Mouse (Mus musculus) hematopoietic stem cell, adult 5-6 weeks (primary cell): ENCODE measurements around the gene Gm7102. TPM values are rescaled to one million over a fixed set of nuclear protein-coding genes. Genes with fewer than 3 reads are reported as not detected.
"Not testable (repeated sequence)": the region's sequence is repeated elsewhere in the genome, so short reads cannot be mapped to it uniquely, and the experiment has no call there.

Experiments
- ATAC-seq, 2 experiments: fragments of 125-278 bp in 1 of 2; replicated peaks in 1 of 2; 2 replicates each; pipeline ENCODE4 v1.8.0; 2016 to 2017; ENCODE audit warnings: inconsistent platforms in 2 of 2, mild to moderate bottlenecking in 2 of 2, moderate number of reproducible peaks in 2 of 2, low read depth in 1 of 2, moderate TSS enrichment in 1 of 2; ENCODE audit not compliant: low FRiP score in 2 of 2, poor library complexity in 2 of 2, severe bottlenecking in 2 of 2, insufficient read depth in 1 of 2, low TSS enrichment in 1 of 2
- total RNA-seq: library from RNA; stranded (forward); fragments of 172-1452, 232-1000 nt; gene quantifications from 2 replicates; pipeline ENCODE4 v1.2.3, GENCODE M21; 2017

The Gm7102 gene
- 0.31 and 0.94 TPM in 2 replicates for total RNA-seq

- peak; percentile 21 to 37; a peak in 3 of 4 replicates for ATAC-seq
Observed at GRCm38 (mm10) chr19:61175756-61176324, at the start of gene Gm7102. Gm7102 (minus strand) TSS chr19:61176309.

DNA sequence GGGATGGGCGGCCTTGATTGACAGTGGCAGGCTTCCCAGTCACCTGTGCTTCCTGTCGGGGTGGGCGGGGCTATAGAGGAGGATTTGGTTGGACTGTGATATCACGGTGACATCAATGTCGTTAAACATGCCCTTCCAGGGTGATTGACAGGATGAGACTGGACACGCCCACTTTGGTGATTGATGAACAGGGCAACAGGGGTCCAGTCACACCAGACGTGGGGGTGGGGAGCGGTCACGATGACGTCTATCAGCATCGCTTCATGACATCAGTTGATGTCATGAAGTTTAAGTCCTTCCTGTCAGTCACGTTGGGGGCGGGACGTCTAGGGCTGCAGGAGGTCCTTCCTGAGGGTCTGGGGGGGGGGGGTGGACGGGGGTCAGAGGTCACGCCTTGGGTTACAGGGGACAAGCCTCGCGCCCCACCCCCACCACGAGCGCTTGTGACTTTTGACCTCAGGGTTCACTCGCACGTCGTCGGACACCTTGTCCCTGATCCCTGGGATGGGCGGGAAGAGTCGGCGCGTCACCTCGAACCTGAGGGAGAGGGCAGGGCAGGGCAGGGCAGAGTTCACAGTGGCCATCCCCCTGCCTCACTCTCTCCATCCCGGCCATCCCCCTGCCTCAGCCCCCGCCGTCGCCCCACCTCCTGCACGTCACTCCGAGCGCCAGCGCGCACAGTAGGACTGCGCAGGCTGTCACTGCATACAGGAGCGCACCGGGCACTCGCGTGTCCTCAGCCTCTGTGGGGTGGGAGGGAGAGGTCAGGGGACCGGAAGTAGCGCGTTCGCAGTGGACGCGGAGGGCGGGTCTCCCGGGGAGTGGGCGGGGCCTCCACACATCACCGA is 48.8 kb upstream of the Gm7102 start:
- no peak for ATAC-seq

GRCm38 (mm10) chr19:61223706-61224328 is 47.7 kb upstream of the Gm7102 start:
- no peak for ATAC-seq

DNA sequence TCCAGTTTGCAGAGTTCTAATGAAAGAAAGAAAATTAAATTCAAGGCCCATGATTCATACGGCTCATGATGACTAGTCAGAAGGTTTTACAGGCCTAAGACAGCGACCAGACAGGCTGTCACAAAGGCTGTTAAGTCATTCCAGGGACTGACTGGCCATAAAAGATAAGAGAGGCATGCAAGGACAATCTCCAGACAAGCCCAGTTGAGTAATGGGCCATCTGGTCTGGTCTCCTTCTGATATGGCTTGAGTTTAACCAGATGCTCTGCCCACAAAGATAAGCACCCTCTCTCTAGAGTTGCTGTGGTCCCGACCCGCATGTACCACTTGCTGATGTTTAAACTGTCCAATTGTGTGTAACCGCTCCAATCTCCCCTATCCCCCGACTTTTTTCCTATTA is 31.4 kb upstream of the Gm7102 start:
- not testable (repeated sequence) for ATAC-seq

- no peak for ATAC-seq
Observed at GRCm38 (mm10) chr19:61199836-61200235, 23.7 kb upstream of the Gm7102 start.

DNA sequence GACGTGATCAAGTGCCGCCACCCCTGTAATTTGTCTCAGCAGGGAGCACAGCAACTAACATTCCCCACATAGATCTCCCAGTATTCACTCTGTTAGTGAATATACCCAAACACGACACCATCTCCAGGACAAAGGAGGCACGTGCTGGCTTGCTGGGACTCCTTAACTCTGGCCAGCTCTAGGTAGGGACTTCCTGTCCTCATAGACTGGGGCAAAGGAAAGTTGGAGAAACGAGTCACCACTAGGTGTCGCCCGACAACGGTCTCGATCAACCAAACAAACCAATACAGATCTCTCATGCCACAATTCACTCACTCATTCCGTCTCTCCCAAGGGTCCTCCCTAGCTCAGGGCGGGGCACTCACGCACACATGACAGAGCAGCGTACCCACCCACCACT is 23.2 kb upstream of the Gm7102 start:
- no peak for ATAC-seq

GRCm38 (mm10) chr19:61183590-61183989 is 7.5 kb upstream of the Gm7102 start, which contains the start of gene Gm6020:
Gm6020 (plus strand) TSS chr19:61183890.
- not testable (repeated sequence) for ATAC-seq

GRCm38 (mm10) chr19:61151701-61152420 is 24.2 kb downstream of the Gm7102 start:
- ATAC-seq: peak; percentile 90 to 93

DNA sequence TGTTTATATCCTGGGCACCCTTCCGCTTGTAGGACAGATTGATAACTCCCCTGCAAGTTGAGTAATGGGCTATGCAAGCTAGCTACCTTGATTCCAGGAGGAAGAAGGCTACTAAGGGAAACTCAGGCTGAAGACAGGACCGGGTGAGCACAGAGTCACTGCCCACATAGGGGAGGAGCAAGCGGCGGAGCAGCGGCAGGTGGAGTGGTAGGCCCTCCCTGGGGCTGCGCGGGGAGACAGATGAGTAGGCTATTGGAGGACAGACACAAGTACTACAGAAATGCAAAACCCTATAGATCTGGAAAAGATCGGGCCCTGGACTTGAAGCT is 24.8 kb downstream of the Gm7102 start:
- peak; percentile 72 to 76 for ATAC-seq

DNA sequence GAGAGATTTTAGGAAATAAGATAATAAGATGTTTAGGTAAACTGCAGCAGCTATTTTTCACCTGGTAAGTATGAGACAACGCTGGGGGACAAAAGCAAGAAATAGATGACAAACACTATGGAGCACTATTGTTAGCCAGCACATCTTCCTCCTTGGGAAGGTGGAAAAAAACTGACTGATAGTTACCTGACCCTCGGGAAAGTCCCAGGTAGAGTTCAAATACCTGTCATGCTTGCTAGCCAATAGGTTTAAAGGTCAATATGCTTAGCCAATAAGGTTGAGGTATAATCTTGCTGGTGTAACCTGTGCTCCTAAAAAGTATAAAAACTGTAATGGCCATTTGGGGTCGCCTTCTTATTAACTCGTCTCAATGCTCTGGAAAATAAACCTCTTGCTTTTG is 34.8 kb downstream of the Gm7102 start:
- no peak for ATAC-seq

GRCm38 (mm10) chr19:61140342-61141206 is 35.5 kb downstream of the Gm7102 start, which contains the start of gene Zfp950:
Zfp950 (minus strand) TSS chr19:61140840.
- ATAC-seq: peak; percentile 100

DNA sequence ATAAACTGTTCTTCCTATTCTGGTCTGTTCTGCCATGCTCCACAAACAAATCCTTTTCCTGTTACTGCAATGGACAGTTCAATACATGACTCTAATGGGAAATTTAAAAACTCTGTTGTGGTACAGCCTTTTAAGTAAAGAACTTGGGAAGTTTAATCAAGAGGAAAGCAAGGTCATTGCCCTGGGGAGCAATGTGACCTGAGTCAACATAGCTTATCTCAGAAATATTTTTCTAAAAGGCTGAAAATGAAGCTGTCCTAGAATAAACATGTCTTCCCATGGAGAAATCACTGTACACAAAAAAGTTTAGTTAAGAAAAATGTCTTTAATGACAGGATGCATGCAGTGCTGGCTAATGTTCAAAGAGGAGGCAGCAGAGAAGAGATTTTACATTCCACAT is 37.5 kb downstream of the Gm7102 start:
- ATAC-seq: no peak

- ATAC-seq: no peak
Observed at GRCm38 (mm10) chr19:61131096-61131495, 45.0 kb downstream of the Gm7102 start.

Other genes with a start within 250 kb of the Gm7102 start
- gene Zfp950, start 35.5 kb downstream of the Gm7102 start, total RNA-seq: 54.3 and 57.2 TPM in 2 replicates
- not detected in 2 replicates for gene Gm6020, start 7.6 kb upstream of the Gm7102 start, total RNA-seq
- gene Csf2ra, start 52.1 kb upstream of the Gm7102 start, total RNA-seq: 19.8 and 28.6 TPM in 2 replicates
- gene Gm21060, start 120.8 kb upstream of the Gm7102 start, total RNA-seq: not detected in 2 replicates